Mouse (Mus musculus) retina, postnatal 7 days (tissue): ENCODE measurements around the gene Pigo.

Experiments
- DNase-seq: peaks from one replicate; pipeline ENCODE4 v3.0.0-alpha.2; 2012; ENCODE audit warnings: low read depth, low spot score

Gene Pigo

DNA sequence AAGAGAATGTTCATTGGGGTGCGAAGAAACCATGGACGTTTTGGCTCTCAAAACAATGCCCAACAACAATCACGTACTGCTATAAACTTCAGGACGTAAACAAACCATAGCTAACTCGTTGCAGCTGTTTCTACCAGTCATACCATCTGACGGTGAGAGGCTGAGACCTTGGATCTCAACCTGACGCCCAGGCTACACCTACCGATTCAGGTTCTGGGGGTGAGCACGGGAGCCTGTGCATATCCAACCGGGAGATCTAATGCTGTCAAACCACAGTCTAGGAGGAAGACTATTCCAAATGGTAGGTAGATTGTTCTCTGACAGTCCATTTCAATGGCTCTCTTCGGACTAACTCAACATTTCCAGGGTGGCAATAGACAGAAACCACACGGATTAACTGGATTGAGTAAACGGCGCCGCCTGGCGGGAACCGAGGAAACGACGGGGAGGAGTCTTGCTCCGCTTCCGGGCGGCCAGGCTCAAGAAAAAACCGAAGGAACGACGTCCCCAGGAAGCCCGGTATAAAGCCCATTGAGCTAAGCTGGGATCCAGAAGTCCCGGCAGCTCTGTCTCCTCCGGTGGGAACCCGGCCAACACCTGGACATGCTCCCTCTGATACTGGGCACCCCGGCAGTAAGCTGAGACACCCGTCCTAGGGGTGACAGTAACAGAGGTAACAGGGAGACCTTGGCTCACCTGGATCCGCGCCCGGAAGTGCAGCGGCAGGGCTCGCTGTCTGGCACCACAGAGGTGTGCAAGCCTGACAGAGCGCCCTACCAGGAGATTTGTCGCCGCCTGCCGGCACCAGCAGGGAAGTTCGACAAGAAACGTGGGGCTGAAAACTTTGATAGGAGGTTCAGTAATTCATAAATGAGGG is at the start of gene Pigo:
Gene Pigo, minus strand, starts transcription at position 736 of the 877 bp plus-strand sequence.
- DNase-seq, result peak; percentile 90

DNA sequence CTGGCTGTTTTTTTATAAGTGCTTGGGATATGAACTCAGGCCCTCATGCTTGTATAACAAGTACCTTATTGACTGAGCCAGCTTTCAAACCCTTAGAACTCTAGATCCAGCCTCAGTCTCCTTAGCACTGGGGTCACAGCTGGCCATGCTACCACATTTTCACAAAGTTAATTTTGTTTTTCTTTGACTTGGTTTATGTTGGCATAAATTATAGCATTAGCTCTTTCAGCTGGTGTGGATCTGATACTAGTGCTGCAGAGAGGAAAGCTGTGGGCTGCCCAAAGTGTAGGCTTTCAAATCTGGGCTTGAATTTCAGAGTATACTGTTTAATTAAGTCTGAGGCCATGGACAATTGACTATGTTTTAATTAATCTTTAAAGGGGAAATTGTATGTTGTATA is 49.3 kb upstream of the Pigo start:
- no peak for DNase-seq

DNA sequence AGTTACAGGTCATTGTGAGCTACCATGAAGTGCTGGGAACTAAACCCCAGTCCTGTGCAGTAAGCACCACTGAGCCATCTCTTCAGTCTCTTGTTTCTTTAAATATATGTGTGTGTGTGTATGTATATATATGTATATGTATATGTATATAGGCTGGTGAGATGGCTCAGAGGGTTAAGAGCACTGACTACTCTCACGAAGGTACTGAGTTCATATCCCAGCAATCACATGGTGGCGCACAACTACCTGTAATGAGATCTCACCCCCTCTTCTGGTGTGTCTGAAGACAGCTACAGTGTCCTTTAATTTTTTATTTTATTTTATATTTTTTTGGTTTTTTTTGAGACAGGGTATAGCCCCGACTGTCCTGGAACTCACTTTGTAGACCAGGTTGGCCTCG is 39.9 kb upstream of the Pigo start:
- no peak for DNase-seq

DNA sequence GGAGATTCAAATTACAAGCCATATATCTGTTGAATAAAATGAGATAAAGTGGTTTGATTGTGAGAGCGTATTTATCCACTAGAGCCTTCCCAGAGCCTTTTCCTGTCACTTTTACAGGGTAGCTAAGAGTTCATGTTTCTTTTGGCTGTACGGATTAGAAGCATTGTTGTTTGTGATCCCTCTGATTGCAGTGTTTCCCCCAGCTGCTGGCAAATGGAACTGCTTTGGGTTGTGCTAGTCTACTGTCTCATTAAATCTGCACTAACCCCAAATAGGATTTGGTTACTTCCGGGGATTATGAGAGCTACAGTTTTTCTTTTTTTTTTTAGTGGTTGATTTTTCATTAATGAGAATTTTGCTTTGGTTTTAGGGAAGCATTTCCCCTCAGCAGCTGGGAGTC is 34.7 kb upstream of the Pigo start:
- no peak for DNase-seq

DNA sequence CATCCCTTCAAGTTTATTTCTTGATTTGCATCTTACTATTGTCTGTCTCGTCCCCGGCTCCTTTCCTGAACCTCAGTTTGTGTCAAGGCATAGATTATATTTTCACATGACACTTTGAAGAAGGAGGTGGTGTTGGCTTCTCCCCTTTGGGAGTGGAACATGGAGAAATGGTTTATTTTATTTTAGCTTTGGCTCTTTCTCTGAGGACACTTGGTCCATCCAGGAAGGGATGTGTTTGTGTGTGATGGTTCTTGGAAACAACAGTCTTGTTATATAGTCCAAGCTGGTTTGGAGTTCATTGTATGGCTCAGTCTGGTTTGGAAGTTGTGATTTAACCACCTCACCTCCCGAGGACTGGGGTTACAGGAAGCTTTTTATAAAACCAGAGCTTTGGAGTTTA is 34.1 kb upstream of the Pigo start:
- no peak for DNase-seq

DNA sequence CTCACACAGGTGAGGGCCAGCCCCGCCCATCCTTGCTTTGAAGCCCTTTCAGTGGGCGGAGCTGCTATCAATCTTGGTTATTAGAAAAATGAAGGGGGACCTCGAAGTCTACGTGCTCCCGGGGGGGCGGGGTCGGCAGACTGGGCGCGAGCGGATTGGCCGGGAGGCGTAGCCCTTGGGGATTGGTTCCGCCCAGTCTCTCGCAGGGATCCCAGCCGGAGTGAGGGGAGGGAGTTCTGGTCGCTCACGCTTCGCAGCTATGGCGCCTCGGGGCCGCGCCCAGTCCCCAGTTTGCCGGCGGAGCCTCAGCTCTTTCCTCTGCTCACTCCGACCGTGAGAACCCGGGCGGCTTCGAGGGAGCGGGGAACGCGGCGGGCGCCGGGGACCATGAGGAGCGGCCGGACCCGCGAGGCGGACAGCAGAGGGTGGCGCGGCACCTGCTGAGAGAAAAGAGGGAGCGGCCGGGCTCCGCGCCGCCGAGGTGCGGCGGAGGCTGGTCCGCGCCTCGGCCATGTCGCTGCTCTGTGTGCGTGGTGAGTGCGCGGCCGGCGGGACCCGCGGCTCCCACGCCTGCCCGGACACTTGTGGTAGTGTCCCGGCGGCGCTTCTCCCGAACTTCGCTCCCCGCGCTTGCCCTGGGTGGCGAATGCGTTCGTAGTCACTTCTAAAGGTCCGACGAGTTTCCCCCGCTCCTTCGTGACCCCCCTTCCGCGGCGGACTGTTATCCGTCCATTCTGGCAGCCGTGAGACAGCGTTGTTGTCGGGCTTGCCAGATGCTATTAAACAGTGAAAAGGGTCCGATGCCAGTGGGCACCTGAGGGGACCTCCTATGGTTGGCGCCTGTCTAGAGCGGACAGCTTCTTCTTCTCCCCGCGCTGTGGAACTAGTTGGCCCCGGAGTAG is 33.4 kb upstream of the Pigo start, which contains the start of gene Unc13b:
Gene Unc13b, plus strand, starts transcription at position 201 of the 902 bp plus-strand sequence.
- peak; percentile 90 for DNase-seq

DNA sequence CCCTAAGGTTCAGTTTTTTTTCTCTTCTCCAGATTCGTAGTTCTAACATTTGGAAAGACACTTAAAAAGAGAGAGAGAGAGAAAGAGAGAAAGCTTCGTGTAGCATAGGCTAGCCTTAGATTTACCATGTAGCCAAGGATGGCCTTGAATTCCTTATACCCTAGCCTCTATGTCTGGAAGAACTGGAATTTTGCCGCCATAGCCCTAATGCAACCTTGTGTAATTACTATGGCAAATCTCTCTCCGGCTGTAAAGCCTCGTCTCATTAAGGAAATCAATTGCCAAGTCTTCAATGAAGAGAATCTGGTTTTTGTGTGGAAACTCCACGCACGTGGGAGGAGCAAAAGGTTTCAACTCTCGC is 32.8 kb upstream of the Pigo start:
- DNase-seq, result no peak

DNA sequence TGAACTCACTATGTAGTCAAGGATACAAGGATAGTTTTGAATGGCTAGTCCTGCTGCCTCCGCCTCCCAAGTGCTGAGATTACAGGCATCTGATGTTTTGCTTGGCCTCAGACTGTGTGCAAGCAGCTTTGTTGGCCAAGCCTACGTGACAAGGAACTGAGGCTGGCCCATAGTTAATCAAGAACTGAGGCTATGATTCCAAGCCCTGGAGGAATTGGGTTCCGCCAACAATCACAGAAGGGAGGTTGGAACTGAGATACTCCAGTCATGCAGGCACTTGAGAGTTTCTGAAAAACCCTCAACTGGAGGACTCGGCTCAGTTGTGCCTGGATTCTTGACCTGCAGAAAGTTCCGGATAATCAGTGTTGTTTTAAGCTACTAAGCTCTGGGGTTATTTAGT is 32.0 kb upstream of the Pigo start:
- DNase-seq, result no peak

DNA sequence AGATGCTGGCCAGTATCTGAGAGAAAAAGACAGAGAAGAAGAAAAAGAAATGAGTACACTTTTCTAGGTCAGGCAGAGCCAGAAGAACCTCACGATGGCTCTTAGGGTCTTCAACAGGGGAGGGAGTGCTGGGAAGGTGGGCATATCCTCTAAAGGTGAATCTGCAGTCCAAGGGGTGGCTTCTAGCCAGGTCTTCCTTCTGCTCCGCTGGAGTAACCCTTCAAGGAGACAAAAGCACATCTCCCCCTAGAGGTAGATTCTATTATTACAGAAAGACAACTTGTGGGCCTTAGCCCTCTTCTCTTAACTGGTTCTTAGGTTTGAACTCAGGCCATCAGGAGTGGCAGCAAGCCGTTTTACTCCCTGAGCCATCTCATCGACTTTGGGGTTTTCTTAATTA is 27.0 kb upstream of the Pigo start:
- no peak for DNase-seq

DNA sequence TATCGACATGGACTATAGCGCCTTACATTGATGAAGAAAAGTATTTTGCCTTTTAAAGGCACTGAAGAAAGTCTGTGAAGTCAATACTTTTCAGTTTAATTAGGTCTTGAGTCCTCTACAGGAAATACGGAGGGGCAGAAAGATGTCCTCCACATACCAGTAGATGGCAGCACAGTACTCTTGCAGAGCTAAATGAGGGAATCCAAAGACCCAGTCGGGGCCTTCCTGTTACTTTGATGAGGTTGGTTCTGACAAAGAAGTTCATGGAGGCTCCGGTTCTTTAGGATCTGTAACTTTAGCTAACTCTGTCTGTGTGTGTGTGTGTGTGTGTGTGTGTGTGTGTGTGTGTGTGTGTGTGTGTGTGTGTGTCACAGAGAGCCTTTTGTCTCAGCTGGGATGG is 21.6 kb upstream of the Pigo start:
- DNase-seq, result peak; percentile 77

DNA sequence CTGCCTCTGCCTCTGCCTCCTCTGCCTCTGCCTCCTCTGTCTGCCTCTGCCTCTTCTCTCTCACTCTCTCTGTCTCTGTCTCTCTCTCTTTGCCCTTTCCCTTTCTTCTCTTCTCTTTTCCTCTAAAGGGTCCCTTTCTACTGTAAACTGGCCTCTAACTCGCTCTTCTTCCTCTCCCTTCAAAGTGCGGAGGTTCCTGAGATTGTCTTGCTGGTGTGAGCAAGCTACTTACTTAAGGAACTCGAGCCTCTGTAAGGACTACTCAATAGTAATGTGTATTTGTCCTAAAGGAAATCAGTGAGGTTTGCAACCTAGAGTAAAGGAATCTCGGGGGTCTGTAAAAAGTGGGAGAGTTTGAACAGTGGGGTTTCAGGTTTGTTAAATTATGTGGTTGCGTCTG is 21.0 kb upstream of the Pigo start:
- no peak for DNase-seq

DNA sequence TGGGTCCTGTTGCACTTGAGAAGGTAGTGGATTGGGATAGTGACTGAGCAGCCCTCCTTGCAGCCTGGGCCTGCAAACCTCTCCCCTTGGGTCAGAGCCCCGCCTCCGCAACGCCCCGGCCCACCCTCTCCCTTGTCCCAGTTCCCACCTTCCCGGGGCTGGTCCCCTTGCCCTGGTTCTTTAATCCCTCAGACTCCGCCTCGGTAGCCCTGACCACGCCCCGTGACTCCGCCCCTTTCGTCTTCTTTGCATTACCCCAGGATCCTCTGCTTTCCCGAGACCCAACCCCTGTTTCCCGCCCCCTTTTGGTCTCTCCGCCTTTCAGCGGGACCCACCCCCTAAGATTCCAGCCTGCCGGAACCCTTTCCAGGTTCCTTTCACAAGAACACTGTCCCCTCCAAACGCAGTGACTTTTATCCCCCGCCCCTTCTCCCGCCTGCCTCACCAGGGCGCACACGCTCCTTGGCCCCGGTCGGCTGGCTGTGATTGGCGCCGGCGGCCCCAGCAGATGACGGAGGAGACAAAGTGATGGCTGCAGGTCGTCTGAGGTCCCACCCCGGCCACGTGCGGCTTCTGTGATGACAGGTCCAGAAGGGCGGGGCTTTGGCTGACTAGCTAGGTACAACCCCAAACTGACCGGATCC is 20.2 kb upstream of the Pigo start, which contains the start of gene Fam214b:
Gene Fam214b, minus strand, starts transcription at position 562 of the 644 bp plus-strand sequence.
- DNase-seq, result peak; percentile 92

DNA sequence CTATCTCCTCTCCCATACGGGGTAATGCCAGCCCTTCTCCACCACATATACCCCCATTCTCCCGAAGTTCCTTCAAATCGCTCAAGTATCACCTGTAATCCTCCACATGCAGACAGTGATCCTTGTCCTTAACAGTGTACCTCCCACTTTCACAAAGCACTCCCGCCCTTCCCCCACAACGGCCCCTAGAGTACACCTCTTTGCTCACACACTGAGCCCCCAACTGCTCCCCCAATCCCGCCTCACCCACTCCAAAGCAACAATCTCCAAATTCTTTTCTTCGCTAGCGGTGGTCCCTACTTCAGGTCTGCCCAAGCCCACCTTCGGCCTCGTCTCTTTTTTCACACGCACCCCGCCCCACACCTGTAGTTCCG is 19.7 kb upstream of the Pigo start:
- DNase-seq, result no peak

DNA sequence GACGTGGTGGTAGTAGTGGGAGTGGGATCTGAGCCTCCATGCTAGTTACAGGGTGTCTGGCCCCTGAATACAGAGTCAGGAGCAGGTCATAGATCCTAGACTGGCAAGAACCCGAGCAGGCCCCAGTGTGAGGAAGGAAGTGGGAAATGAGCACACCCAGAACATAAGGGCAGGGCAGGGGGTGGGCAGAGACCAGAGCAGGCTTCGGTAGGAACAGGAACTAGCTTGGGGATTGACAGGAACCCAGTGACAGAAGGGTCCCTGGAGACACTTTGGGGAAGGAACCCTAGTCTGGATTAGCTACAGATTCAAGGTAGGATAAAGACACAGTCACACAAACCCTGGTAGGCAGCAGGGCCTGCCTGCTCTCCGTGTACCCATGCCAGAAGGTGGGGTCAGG is 19.1 kb upstream of the Pigo start:
- no peak for DNase-seq

DNA sequence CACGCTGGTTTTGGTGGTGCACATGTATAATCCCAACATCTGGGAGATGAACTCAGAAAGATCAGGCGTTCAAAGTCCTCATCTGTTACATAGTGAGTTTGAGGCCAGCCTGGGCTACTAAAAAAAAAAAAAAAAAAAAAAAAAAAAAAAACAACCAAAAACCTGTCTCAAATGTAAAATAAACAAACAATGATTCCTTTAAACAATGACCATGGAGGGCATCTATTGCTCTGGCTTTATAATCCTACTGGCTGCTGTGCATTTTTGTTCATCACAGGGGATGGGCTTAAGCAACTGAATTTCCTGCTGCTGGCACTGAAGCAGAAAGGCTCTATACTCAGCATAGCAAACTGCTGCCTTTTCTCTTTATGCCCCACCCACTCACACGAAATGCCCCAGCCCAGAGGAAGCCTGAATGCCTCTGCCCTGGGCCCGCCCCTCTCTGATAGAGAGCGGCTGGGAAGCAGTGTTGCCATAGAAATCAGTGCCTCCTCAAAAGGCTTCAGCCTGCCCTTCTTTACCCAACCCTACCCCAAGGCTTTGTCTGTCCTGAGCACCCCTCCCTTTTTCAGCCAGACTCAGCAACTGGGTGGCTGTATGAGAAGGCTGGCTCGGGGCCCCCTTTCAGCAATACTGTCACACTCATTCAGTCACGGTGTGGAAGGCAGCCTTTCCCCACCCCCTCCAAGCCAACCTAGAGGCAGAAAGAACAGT is 18.2 kb upstream of the Pigo start:
- no peak for DNase-seq

DNA sequence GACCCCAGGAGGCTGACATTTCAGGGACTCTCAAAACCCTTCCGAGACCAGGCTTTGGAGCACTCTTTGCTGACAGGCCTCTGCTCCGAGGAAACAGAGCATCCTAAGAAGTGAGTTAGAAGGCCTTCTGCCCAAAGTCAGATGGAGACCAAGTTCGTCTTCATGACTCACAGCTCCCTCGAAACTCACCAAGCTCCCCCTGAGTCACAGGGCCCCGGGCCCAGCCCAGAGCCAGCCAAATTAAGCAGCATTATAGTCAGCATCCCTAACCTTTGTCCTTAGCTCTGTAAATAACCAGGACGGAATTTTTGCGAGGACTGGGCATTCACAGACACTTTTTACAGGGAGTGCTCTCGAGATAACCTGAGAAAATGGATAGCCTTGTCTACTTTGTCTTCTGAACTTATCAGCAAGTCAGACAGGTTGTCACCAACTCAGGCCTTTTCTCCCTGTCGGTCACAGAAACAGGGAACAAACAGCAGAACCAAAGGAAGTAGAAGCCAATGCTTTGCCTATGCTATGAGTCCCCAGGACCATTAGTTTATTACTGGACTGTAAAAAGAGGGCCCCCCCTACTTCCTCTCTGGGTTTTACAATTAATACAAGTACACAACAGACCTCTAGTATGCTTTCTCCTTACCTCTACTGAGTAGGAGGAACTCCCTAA is 15.4 kb upstream of the Pigo start:
- DNase-seq, result no peak

DNA sequence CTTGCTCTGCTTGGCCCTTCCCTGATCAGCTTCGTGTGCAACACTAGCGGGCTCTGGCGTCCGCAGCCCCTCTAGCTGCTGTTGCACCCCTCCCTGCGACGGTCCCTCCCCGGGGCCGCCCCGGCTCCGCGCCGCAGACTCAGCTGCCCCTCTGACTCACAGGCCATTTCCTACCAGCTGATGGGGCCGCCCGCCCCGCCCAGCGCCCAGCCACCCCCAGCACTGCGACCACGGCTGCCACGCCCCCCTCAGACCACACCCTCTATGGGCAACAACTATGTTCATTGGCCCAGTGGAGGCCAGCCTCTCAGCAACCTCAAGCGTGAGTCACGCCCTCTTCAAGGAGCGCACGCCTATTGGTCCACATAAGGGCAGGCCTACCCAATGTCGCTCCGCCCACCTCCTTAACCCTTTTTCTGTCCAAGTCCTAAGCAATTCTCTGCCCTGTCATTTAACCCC is 14.5 kb upstream of the Pigo start:
- DNase-seq, result peak; percentile 90

DNA sequence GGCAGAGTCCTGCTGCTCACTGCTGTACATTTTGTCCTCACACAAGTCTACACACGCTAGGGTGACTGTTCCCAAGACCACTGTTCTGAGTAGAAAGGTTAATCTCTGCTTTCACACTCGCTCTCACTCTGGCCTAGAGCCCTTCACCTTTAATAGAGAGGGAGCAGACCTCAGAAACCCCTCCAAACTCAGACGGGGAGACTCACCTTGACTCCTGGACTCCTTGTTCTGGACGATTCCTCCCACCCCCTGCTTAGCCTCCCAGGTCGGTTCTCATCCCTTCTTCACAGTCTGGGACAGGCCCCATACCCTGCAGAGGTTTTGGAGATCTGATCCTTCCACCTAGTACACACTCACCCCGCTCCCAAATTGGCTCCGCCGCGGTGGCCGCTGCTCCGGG is 14.0 kb upstream of the Pigo start:
- no peak for DNase-seq

DNA sequence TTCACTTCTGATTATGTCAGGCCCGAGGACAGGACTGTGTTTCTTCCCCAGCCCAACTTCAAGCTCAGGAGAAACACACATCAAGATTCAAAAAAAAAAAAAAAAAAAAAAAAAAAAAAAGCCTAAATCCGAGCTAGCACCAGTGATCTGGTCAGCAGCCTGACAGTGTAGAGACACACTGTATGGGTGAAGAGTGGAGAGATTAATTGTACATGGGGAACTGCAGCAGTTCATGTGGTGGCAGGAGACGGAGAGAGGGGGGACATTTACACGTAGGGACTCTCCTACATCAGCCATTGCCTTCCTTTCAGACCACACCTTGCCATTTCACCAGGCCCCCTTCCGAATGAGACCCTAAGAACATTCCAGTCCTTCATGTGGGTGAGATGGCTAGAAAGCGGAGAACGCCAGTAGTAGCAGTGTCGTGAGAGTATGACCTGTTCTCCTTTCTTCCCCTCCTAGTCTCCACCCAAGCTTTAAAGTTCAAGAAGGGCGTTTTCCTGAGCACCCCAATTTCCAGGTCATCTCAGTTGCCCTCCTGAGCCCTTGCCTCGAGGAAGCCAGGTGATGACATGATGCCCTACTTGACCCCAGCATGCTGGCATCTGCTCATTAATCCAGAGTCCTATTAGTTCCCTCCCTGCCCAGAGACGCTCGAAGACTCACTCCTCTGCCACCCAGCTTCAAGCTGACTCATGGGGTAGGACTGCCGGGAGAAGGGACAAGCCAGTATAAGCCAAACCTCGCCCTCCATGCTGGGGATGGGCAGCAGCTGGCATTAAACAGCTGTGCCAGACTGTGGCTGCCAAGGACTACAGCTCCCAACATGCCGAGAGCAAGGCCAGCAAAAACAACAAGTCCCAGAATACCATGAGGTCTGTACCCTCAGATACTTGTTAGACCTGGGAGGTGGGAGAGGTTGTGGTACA is 13.2 kb upstream of the Pigo start:
- no peak for DNase-seq
